8 mouse cellular contexts compared by ENCODE assay signal in the genomic region with DNA sequence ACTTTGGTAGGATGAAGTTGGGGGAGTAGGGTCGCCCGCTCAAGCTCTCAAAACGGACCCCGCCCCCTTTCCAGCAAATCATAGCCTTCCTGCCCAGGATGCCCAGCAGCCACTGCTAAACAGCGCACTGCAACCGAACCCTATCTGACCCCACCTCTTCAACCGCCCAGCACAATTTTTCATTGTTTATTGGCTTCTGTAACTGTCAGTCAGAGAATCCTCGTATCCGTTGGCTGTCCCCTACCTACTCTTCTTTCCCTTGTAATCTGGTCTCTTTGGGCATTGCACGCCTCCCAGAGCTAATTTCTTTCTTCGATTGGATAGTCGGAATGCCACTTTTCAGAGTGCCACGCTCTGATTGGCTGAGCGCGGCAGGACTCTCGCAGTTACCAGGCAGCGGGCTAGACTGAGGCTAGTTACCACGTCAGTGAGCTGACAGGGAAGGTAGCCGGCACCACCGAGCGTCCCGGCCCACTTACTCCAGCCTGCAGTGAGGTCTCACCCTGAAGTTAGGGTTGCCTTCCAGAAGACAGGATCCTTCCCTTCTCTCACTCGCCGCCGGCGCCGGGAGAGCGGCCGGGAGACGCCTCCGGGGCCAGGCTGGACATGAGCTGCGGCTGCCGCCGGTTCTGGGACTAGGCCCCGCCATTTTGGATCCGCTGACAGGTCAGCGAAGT. TPM values are rescaled to one million over a fixed set of nuclear protein-coding genes. Genes with fewer than 3 reads are reported as not detected.
DNase-seq lines count a peak whose midpoint lies in the region; ATAC-seq and TF ChIP-seq lines count a peak whose summit lies in the region.

A gene (plus strand): TSS at position 383 of the 677 bp plus-strand sequence.

- peak; percentile 99 for TF ChIP-seq POLR2A in cortical plate, adult 2 months (IDR thresholded peaks at IDR 0.05; ENCODE audit: extremely low read depth, insufficient read depth, low read length)

- H3K27me3 ChIP-seq in megakaryocyte, embryonic 14.5 days (replicated peaks) = peaks cover 38% of the 10 kb centered on the region

- peaks cover 15% of the 10 kb centered on the region for H3K36me3 ChIP-seq in megakaryocyte, embryonic 14.5 days (replicated peaks; ENCODE audit: low read length)

- ATAC-seq in activated CD4-positive, CD25-positive, alpha-beta regulatory T cell, adult 4 months = peak; percentile 98

- H3K27ac ChIP-seq in cortical plate, adult 2 months (ENCODE audit: insufficient read depth, low read length) = no peak within 1 kb of the TSS

- TF ChIP-seq CTCF in cortical plate, adult 2 months (IDR thresholded peaks at IDR 0.05; ENCODE audit: extremely low read depth, insufficient read depth, low read length) = no peak

- H3K4me3 ChIP-seq in cortical plate, adult 2 months (ENCODE audit: insufficient read depth, low read length) = peak within 1 kb of the TSS; percentile 89
- peak within 1 kb of the TSS; percentile 99 for H3K4me3 ChIP-seq in megakaryocyte, embryonic 14.5 days (replicated peaks)

- H3K4me1 ChIP-seq in cortical plate, adult 2 months (ENCODE audit: control insufficient read depth, insufficient read depth, low read length) = peaks cover 4% of the 10 kb centered on the region; the same call in 1 of the 2 replicates
- peaks cover 65% of the 10 kb centered on the region for H3K4me1 ChIP-seq in megakaryocyte, embryonic 14.5 days

- DNase-seq in gastrocnemius, adult 8-10 months (ENCODE audit: low spot score in 2 of 2) = peak; percentile 92 to 93
- DNase-seq in hindlimb bud, embryonic 11.5 days (ENCODE audit: extremely low spot score, low read depth, low spot score) = peak; percentile 94
- DNase-seq in left cerebral cortex, adult 8-10 months (ENCODE audit: low spot score in 2 of 2) = peak; percentile 87 to 98
- peak; percentile 97 to 99 for DNase-seq in right cerebral cortex, postnatal 10 days (ENCODE audit: low spot score in 2 of 2)
- peak; percentile 75 for DNase-seq in urinary bladder, postnatal 25 days (ENCODE audit: low spot score)

- no peaks in the 10 kb centered on the region for H3K9me3 ChIP-seq in megakaryocyte, embryonic 14.5 days

RNA-seq across cellular contexts. Expression of the gene that starts here (rescaled TPM):
- 10 to 100 TPM; 23.9 to 30.5 TPM for polyA plus RNA-seq in activated CD4-positive, CD25-positive, alpha-beta regulatory T cell, adult 4 months (2017; shearing (Covaris generic))
- 68.7 and 74.1 TPM in 2 replicates for polyA plus RNA-seq in cortical plate, adult 2 months (2012; rRNA removed)
- 10 to 100 TPM; 39.3 to 52.2 (median 46.2) TPM for total RNA-seq in gastrocnemius, adult 8-10 months (2022)
- 10 to 100 TPM; 76.4 to 97.5 (median 78.8) TPM for total RNA-seq in left cerebral cortex, adult 8-10 months (2022)
- 457 and 459 TPM in 2 replicates for polyA plus RNA-seq in megakaryocyte, embryonic 14.5 days (2012; ENCODE audit: insufficient read depth, low replicate concordance)
